Mouse (Mus musculus) lung, postnatal 0 days (tissue): ENCODE results near the gene Kif11. TPM values are rescaled to one million over a fixed set of nuclear protein-coding genes. Genes with fewer than 3 reads are reported as not detected.

Source experiments
- ATAC-seq: fragments of 200-750 bp; cut with Nextera tagmentation; 2 replicates; pipeline ENCODE4 v1.8.0; 2017; ENCODE audit warnings: moderate library complexity
- DNase-seq: peaks from one replicate; pipeline ENCODE4 v3.0.0-alpha.2; 2016; ENCODE audit warnings: low spot score
- H3K27ac ChIP-seq: fragments of 300-500 bp; sonication (generic); 2 replicates; pipeline ENCODE4 v1.5.1; 2014; ENCODE audit warnings: antibody characterized with exemption, mild to moderate bottlenecking, low read length, mixed read lengths
- H3K27me3 ChIP-seq: fragments of 300-500 bp; sonication (generic); replicated peaks from 2 replicates; pipeline ENCODE4 v1.6.1; 2014; ENCODE audit warnings: low read length, mixed read lengths; ENCODE audit not compliant: insufficient read depth
- H3K36me3 ChIP-seq: fragments of 300-500 bp; sonication (generic); 2 replicates; pipeline ENCODE4 v1.6.1; 2014; ENCODE audit warnings: low read length, mixed read lengths; ENCODE audit not compliant: insufficient read depth
- H3K4me1 ChIP-seq: fragments of 300-500 bp; sonication (generic); 2 replicates; pipeline ENCODE4 v1.6.1; 2014; ENCODE audit warnings: antibody characterized with exemption, low read depth, low read length, mixed read lengths; ENCODE audit not compliant: insufficient read depth
- H3K4me2 ChIP-seq: fragments of 300-500 bp; sonication (generic); replicated peaks from 2 replicates; pipeline ENCODE4 v1.6.1; 2014; ENCODE audit warnings: low read depth, mild to moderate bottlenecking, low read length, moderate library complexity, mixed read lengths
- H3K4me3 ChIP-seq: fragments of 300-500 bp; sonication (generic); 2 replicates; pipeline ENCODE4 v1.5.1; 2014; ENCODE audit warnings: low read depth, low read length
- H3K9ac ChIP-seq: fragments of 300-500 bp; sonication (generic); replicated peaks from 2 replicates; pipeline ENCODE4 v1.6.1; 2014; ENCODE audit warnings: low read depth, mild to moderate bottlenecking
- H3K9me3 ChIP-seq: fragments of 300-500 bp; sonication (generic); 2 replicates; pipeline ENCODE4 v1.6.1; 2016; ENCODE audit warnings: low read length, mixed read lengths
- CTCF ChIP-seq: IDR thresholded peaks from 2 replicates; pipeline ENCODE4 v1.5.1; 2016; ENCODE audit warnings: antibody characterized with exemption, mild to moderate bottlenecking
- EP300 ChIP-seq: IDR thresholded peaks from 2 replicates; pipeline ENCODE4 v1.6.1; 2016; ENCODE audit warnings: antibody characterized with exemption, mild to moderate bottlenecking, control low read depth
- WGBS: fragments of 180-500 bp; shearing (Covaris S2); extraction: QIAGEN DNeasy Blood & Tissue Kit; methylation state at CpG from one replicate; pipeline ENCODE4 v1.1.7; 2014; 5-methylcytosine and 5-hydroxymethylcytosine counted together
- polyA plus RNA-seq: library from polyadenylated mRNA; unstranded; fragments of >200 nt; fragmentation: Nextera tagmentation; extraction: Ambion mirVana; gene quantifications from 2 replicates; pipeline ENCODE4 v1.2.1, GENCODE M21; 2015

Gene Kif11
- polyA plus RNA-seq, 1 experiment from 2014 or later, result 2.1 TPM

DNA sequence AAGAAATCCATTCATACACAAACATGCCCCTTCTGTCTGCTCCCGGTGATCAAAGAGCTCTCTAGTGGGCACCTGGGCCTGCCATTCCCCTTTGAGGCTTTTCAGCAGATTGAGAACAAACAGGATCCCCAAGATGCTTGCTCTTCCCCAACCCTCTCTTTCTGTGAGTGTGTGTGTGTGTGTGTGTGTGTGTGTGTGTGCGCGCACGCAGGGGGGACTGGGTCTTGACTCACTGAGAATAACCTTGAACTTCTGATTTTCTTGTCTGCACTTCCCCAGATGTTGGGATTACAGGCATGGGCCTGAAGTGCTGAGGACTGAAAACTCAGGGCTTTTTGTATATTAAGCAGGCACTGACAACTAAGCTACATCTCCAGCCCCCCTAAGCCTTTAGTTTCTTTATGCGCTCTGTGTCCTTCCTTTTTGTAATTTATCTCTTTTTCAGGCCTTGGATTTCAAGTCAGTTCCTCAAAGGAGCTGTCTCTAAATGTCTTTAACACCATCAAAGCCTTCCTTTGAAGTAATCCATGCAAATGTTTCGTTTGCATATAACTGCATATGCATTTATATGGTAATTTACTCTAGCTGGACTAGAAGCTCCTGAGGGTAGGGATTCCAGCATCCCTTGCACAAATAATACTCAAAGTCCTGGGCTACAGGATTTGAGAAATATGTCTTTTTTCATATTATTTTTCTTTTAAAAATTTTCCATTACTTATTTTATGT, 92.8 kb downstream of the Kif11 start:
- H3K36me3 ChIP-seq, result no peaks in the 10 kb centered on the region
- TF ChIP-seq CTCF (no peak), EP300 (no peak)
- H3K9me3 ChIP-seq, result no peaks in the 10 kb centered on the region
- H3K4me2 ChIP-seq, result no peak overlapping the region
- no peaks in the 10 kb centered on the region for H3K4me1 ChIP-seq
- WGBS, result 77% methylated on average over 6 of the region's 6 CpGs
- no peak overlapping the region for H3K27ac ChIP-seq
- H3K27me3 ChIP-seq, result no peaks in the 10 kb centered on the region
- ATAC-seq, result no peak
- DNase-seq, result no peak
- no peak overlapping the region for H3K4me3 ChIP-seq
- H3K9ac ChIP-seq, result no peak overlapping the region

Other genes with a start within 250 kb of the Kif11 start
- gene March5, start 168.9 kb upstream of the Kif11 start, polyA plus RNA-seq, result 83.1 and 97.6 TPM in 2 replicates
- gene Cpeb3, start 167.8 kb upstream of the Kif11 start, polyA plus RNA-seq, result 1.3 and 2.3 TPM in 2 replicates
- gene Ide, start 38.6 kb upstream of the Kif11 start, polyA plus RNA-seq, result 15.6 and 19.7 TPM in 2 replicates
- 23.4 and 30.6 TPM in 2 replicates for gene Hhex, start 58.4 kb downstream of the Kif11 start, polyA plus RNA-seq
- 11.3 and 11.9 TPM in 2 replicates for gene Exoc6, start 174.0 kb downstream of the Kif11 start, polyA plus RNA-seq